Mouse (Mus musculus): Measurements from ENCODE around the gene Serp2.

Serp2 gene

DNA sequence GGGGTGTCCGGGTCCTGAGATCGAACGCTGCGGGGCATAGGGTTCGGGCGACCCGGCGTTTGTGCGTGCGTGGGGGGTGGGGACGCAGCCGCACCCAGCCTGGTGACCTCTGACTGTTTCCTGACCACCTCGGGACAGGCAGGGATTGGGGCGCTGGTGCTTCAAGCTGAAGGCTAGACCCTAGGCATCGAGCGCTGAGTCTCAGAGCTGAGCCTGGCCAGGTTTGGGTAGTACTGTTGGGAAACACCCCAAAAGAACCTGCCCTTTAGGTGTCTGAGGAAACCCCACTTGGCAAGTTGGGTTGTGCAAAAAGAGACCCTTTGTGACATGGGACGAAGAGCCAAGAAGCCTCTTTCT is at the start of gene Serp2:
Serp2 (minus strand) TSS at position 38 of the 357 bp plus-strand sequence.
- no peak for DNase-seq (ENCODE audit: low spot score)

DNA sequence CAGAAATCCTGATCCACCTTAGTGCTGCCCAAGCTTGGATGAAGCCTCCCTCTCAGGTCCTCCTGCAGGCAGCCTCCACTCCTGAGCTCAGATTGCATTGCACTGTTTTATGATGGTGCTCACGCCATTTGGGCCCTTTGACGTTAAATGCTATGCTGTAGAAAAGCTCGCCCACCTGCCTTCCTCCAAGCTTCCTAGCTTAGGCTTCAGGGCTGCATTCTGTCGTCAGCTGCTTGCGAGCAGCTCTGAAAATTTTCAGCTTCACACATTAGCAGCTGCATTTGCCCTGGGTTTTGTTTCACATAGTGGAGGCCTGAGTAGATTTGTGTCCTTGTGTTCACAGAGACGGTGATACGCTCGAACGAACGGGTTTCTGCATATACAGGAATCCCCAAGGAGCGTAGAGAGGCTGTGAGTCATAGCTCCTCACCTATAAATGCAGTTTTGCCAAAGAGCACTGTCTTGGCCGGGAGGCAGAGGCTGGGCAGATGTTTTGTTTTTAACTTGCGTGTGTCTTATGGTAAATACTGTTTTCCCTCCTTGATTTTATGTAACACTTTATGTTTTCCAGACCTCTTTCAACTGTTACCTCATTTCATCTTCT is 49.3 kb upstream of the Serp2 start:
- DNase-seq (ENCODE audit: low spot score): no peak

DNA sequence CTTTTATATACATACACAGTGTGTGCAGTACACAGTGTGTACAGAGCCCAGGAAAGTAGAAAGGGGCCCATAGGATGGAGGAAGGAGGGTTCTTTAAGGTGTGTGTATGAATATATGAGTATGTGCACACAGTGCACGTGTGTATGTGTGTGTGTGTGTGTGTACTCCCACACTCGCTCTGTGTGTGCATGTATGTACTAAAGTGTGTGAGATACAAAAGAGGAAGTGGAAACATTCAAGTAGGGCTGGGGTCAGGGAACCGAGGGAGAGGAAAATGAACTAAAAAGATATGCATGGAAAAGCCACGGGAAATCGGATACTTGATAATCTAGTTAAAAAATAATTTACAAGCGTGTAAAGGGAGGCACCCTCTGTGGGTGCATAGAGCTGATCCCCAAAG is 47.3 kb upstream of the Serp2 start:
- no peak for DNase-seq (ENCODE audit: low spot score)

DNA sequence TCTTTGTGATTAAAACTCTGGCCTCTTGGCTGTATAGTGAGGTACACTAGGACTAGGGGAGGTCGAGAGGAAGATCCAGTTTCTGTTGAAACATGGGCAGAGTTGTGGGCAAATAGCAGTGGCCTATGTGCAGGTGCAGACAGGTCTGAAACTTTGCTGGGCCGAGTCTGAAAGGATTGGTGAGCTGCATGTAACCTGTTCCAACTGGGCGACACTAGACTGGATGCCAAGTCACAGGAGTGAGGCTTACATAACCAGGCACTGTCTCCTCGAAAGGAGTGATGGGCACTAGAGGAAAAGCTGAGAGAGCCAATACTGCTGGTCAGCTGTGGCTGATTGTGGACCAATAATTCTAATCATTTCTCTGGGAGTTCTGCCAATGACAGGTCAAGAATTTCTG is 45.0 kb upstream of the Serp2 start:
- DNase-seq (ENCODE audit: low spot score): no peak

DNA sequence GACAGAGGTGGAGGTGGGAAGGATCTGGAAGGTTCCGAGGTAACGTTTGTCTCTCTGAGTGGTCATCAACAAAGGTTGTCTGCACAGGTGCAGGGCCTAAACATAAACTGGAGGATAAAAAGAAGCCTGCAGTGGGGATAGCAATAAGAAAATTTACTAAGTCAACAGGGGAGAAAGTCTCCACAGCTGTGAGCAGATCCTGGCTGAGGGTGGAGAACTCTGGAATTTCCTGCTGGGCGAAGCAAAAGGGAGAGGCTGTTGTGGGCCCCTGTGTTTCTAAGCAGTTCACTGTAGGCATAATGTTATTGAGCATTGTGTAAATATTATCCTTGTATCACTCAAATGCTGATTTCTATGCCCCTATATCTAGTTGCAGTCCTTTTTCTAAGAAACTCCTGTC is 43.7 kb upstream of the Serp2 start:
- no peak for DNase-seq (ENCODE audit: low spot score)

DNA sequence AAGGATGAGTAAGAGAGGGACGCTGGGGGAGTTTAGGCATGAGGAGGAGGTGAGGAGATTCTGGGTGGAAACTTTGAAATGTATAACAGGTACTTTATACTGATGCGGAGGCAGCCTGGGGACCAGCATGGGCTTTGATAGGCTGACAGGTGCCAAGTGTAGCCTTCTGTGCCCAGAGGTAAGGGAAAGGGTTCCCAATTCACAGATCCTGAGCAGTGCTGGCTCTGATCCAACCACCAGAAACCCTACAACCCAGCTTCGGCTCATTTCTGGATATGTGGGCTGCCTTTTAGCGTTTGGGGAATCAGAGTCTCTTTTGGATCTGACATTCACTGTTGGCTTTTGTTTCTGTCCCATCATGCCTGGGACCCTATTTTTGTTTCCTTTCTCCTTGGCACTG is 43.0 kb upstream of the Serp2 start:
- no peak for DNase-seq (ENCODE audit: low spot score)

DNA sequence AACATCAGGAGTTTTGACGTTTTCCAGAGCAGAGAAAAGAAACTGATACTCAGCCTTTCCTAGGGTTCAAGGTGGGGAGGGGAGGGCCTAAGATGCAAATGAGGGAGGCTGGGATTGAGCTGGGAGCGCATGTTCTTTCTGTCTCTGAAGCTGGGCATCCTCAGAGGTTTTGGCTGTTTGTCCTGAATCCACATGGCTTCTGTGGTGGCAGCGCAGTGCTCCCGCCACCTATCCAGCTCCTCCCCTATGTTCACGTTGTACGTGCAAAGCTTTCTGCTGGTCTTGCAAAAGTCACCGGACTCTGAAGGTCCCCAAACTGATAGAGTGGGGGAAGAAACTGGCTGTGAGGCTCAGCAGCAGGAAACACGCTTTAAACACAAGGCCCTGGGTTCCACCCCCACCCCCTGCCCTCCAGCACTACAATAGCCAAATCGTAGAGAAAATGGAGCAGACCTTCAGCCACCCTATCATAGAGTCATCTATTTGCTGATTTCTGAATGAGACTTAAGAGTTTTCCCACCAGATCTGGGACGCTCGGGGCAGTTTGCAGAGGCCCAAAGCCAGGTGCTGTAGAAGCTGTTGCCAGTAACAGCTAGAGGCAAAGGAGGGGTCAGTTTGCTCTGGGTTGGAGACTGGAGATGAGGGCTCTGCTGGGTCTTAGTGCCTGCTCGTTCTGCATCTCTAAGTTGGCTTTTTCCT is 42.0 kb upstream of the Serp2 start:
- DNase-seq (ENCODE audit: low spot score): peak; percentile 73

DNA sequence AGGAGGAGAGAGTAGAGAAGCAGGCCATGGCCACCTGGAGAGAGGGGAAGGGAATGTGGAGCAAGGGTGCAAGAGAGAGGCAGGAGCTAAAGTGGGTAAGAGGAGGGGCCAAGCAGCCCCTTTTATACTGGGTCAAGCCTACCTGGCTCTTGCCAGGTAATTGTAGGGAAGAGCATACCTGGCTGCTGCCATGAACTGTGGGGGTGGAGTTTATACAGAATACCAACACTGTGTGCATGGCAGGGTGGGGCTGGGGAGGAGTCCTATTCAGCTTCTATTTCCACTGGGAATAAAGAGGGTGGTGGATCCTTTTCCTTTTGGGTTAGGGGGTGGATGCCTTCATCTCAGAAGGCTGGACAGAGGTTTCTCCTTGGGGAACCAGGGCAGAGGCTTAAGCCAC is 41.1 kb upstream of the Serp2 start:
- no peak for DNase-seq (ENCODE audit: low spot score)

DNA sequence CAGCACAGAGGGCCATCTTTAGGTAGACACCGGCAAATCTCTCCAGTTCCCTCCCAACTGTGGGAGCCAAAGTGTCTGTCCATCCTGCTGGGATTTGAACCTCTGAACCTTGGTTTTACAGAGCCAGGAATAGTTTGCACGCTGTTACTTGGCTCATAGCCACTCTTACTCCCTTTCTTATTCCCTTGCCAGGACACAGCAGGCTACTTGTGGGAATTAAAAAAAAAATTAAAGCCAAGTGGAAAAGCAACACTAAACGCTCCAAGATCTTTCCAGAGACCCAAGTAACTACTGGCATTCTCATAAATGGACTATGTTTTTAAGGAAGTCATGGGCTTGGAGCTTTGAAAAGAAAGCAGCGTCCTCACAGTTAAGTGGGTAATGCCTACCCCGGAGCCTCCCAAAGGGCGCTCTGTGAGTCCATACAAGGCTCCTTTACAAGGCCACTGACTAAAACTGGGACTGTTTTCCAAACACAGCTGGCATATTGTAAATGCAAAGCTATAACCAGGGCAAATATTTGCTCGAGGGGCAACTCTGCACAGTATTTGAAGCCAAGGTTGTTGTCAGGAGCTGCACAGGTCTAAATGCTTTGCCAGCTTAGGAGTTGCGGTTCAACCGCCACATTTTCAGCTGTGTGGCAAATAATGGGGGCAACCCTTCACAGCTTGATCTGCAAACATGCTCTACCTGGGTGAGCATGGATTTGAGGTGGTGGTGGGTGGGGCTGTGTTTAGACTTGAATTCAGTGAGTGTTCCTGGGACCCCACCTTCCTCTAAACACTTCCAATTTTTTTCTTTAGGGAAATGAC is 38.6 kb upstream of the Serp2 start:
- DNase-seq (ENCODE audit: low spot score): no peak

DNA sequence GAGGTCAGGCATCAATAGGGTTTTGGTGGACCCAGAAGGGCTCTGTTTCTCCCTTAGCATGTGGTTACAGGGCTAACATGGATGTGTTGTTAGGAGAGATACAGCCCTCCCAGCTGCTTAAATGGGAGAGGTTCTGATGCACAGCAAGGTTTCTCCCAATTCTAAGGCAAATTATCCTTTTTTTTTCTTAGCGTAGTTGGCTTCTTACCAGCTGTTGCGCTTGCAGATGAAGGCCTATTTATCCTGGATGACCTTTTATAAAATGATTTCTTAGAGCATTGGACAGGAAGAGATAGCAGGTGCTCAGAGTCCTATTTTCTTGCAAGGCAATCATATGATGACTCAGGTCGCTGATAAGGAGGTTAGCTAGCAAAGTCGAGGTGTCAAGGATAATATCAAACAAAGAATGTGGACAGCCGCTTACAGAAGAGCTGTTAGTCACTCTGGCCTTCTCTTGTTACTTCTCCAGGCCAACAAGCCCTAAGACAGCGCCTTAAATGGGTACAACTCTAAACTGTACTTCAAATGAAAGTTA is 37.7 kb upstream of the Serp2 start:
- no peak for DNase-seq (ENCODE audit: low spot score)

DNA sequence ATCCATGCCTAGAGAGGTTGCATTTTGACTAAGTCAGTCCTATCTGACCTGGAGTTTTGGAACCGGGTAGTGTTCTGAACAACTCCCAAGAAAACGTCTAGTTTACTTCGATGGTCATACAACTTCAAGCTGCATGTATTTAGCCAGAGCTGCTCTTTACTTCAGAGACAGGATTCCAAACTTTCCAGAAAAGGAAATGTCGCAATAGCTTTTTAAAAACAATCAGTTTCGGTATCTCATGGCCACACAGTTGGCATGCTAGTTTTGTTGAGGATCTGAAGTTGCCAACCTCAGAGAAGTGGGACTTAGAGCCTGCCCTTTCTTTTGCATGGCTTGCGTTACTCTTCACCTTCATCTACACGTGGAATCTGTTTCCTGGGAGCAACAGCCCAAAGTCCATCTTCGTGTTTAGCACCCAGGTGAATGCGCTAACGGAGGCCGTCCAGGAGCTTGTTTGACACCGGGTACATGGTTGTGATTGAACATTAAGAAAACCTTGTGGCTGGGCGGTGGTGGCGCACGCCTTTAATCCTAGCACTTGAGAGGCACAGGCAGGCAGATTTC is 37.0 kb upstream of the Serp2 start:
- DNase-seq (ENCODE audit: low spot score): no peak

DNA sequence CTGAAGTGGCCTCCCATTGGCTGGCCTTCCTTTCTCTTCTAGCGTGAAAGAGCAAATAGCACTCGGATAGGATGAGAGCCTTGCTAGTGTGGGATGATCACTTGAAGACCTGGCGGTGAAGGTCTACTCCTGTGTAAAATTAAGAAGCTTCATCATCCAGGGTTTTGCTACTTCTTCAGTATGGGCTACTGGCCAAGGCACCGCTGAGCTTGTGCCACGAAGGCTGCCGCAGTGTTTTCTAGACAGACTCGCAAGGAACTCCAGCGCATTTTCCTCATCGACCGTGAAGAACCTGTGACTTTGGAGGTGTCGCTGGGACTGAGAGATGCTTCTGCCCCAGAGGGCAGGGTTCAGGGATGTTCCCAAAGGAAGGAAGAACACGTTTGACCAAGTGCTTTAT is 36.0 kb upstream of the Serp2 start:
- DNase-seq (ENCODE audit: low spot score): no peak

DNA sequence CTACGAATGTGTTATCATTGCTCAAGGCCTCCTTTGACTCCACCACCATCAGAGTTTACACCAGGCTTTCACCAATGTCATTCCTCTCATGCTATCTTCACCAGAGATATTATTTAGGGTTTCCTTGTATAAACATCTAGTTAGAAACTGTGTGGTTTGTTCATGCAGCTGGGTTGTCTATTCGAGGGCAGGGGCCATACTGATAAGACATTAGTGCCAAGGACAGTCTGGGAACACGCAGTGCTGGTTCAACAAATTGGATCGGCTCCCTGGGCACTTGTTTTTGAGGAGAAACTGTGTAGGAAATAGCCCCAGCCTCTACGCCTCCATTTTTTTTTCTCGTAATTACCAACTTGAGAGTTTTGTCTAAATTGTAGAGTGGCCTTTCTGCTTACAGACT is 35.4 kb upstream of the Serp2 start:
- DNase-seq (ENCODE audit: low spot score): no peak

DNA sequence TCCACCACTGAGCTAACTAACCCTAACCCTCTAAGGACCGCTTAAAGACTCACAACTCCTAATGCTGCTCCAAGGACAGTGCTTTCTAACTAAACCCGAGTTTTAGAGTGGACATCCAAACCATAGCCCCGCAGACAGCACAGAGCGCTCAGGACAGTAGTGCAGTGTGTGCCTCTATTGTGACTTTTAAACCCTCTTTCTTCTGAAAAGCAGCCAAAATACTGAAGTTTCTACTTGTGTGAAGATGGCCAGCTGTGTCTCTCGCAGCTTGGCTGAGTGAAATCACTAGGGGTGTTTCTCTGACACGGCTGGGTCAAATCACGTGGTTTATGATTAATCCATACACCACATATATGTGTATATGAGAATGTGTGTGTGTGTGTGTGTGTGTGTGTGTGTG is 33.4 kb upstream of the Serp2 start:
- DNase-seq (ENCODE audit: low spot score): no peak

DNA sequence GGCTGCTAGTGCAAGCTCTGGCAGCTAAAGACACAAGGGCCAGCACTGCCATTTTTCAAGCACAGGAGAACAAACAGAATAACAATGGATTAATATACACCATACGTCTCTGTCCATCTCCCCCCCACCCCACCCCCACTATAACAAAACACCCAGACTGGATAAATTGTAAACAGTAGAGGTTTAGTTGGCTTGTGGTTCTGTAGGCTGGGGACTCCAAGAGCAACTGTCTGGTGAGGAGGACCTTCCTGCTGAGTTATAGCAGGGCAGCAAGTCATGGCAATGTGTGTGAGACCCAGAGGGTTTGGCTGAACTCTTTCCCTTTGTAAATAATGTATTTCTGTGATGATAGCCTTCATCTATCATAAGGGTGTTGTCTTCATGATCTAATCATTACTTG is 33.0 kb upstream of the Serp2 start:
- DNase-seq (ENCODE audit: low spot score): no peak

DNA sequence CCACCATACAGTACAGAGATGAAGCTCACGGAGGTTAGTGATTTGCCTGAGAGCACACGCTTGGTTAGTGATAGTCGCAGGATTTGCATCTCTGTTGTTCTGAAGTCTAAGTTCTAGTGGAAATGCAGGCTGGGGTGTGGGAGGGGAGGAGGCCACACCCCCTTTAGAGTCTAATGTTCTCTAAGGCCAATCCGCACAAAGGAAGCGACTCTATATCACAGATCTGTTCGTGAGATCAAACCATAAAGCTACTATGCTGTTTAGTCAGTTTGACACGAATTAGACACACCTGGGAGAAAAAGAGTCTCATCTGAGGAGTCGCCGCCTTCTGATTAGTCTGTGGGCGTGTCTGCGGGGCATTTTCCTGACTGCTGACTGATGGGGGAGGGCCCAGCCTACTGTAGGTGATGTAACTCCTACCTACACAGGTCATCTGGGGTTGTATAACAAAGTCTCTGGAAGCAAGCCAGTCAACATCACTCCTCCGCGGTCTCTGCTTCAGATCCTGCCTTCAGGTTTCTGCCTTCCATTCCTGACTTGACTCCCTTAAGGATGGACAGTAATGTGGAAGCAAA is 29.2 kb upstream of the Serp2 start:
- no peak for DNase-seq (ENCODE audit: low spot score)

DNA sequence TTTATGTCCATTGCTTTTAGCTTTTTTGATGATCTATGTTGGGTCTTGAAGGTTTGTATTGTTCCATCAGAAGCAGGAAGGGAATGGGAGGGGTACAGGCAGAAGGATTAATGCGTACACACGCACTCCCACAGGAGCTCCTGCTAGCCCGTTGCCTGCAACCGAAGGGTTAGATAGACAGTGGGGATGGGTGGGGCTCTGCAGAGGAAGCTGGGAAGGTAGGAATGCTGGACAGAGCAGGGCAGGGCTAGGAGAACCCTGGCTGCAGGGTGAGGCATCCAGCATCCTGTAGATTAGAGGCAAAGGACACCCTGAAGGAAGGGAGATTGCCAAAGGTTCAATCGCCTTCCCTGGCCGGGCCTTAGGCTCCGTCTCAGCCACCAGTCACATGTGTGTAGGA is 27.3 kb upstream of the Serp2 start:
- no peak for DNase-seq (ENCODE audit: low spot score)

DNA sequence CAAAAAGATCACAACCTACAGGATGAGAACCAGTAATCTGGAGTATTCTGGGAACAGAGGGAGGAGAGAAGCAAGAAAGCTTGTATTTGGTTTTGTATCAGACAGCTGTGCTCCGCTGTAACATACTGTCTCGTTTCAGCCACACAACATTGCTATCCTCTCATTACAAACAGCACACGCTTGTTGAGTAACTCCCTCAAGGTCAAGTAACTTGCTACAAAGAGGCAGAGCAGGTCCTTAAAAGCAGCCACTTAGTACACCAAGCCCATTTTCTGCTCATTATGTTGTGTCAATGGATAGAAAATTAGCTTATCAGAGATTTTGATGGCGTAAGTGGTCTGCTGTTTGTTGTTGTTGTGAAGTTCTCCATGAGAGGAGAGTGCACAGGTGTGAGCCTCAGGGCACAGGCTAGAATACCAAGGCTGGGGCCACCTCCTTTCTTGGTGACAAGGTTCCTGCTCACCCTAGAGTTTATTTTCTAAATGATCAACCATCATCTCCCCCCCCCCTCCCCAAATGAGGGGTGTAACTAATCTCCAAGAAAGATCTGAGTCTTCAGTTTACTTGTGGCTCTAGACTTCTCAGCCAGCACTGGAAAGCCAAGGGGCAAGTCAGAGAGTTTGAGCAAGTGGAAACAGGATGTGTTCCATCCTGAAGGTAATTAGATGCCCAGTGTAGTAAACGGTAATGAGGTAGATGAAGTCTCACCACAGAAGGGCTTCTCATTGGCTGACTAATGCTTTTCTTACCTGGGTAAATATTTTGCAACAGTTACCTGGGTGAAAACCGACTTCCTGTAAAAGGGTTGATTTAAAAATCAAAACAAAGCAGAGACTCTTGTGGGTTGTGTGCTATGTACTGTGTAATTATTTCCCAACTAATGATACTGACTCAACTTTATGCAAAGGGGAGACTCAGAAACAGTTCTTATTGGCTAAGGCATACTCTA is 25.6 kb upstream of the Serp2 start:
- no peak for DNase-seq (ENCODE audit: low spot score)

DNA sequence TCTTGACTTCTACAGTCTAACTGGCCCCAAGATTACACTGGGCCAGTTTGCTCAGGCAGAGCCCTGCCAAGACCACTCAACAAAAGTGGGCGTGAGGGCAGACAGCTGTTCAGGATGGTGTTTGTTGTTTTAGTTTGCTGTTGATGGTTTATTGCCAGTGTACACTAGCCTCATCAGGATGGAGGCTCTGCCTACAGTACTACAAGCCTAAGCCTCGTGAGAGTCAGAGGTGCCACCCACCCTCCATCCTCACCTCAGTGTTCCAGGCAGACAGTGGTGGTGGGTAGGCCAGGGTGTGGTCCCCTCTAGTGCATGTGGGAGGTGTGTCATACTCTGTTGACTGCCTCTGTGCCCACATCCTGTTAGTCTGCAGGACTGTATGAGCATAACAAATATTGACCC is 23.0 kb upstream of the Serp2 start:
- DNase-seq (ENCODE audit: low spot score): no peak

DNA sequence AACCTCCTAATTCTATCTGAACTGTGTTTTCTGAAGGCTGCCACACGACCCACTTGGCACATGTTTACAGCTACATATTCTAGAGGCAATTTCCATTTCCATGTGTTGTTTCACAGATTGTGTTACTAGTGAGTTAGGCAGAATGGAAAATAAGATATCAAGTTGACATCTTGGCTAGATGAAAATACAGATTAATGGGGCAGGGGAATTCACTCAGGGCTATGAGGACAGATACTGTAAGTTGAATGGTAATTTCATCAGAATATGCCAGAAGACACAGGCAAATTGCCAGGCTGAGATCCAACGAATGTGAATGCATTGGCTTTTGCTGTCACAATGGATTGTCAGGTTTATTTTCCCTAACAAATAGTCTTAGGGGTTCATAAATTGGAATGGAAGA is 21.2 kb upstream of the Serp2 start:
- no peak for DNase-seq (ENCODE audit: low spot score)

DNA sequence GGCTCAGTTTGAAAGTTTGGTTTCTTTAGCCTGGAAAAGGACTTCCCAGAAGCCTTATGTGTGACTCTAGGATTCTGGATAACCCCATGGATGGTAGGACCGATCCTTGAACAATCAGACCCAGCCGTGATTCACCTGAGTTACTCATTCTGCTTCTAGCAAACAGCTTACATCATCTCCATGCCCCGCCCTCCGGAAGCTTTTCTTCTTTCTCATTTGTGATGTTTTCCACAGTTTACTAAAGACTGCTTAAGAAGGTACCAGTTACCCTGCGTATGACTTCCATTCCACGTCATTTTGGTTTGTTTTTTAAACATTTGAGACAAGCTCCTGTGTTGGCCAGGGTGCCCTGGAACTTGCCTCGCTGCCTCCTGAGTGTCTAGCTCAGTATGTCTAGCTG is 13.6 kb upstream of the Serp2 start:
- no peak for DNase-seq (ENCODE audit: low spot score)

Measured in retina, embryonic 14.5 days (tissue).